Mouse (Mus musculus) brain, embryonic 14.5 days (tissue): ENCODE measurements around the gene Pdk2.

ENCODE experiments used
- CTCF ChIP-seq: fragments of 200-500 bp; IDR thresholded peaks from 2 replicates; pipeline ENCODE4 v1.5.1; 2012; ENCODE audit warnings: inconsistent platforms, mild to moderate bottlenecking, moderate library complexity, borderline replicate concordance; ENCODE audit not compliant: insufficient read depth, insufficient read length; ENCODE audit errors: extremely low read depth
- POLR2A ChIP-seq: fragments of 200-500 bp; IDR thresholded peaks from 2 replicates; pipeline ENCODE4 v1.6.1; 2012; ENCODE audit warnings: mild to moderate bottlenecking, inconsistent platforms, borderline replicate concordance; ENCODE audit not compliant: poor library complexity, insufficient read depth, insufficient read length, severe bottlenecking; ENCODE audit errors: extremely low read depth

- TF ChIP-seq CTCF (no peak), POLR2A (no peak)
These were observed 15.0 kb downstream of the Pdk2 start for GRCm38 (mm10) chr11:95026090-95026542.
